Mouse (Mus musculus) MEL (cell line): ENCODE results near the gene Casz1. TPM values are rescaled to one million over a fixed set of nuclear protein-coding genes. Genes with fewer than 3 reads are reported as not detected.

ENCODE experiments used
- DNase-seq: peaks from one replicate; pipeline ENCODE4 v3.0.0; 2011; ENCODE audit warnings: low read depth, low spot score
- H3K27ac ChIP-seq: 2 replicates; pipeline ENCODE4 v1.5.1; 2012; ENCODE audit warnings: low read depth, mild to moderate bottlenecking, control low read depth, low read length, moderate library complexity; ENCODE audit not compliant: control insufficient read depth
- H3K27me3 ChIP-seq, 2 experiments: fragments of 150-350 bp in 1 of 2; sonication (generic) in 1 of 2; 2 replicates each; pipeline ENCODE4 v1.6.1; 2012; ENCODE audit warnings: low read length in 2 of 2, mild to moderate bottlenecking in 2 of 2, improper control_type of control experiment in 1 of 2, moderate library complexity in 1 of 2; ENCODE audit not compliant: insufficient read depth in 2 of 2, control insufficient read depth in 1 of 2
- H3K36me3 ChIP-seq, 2 experiments: 2 replicates each; pipeline ENCODE4 v1.6.1; 2012 to 2014; ENCODE audit warnings: low read length in 2 of 2, improper control_type of control experiment in 1 of 2, inconsistent platforms in 1 of 2, mild to moderate bottlenecking in 1 of 2; ENCODE audit not compliant: insufficient read depth in 2 of 2, control insufficient read depth in 1 of 2
- H3K4me1 ChIP-seq, 2 experiments: fragments of 150-350 bp in 1 of 2; sonication (generic) in 1 of 2; 2 replicates each; pipeline ENCODE4 v1.6.1; 2012; ENCODE audit warnings: low read length in 2 of 2, improper control_type of control experiment in 1 of 2, mild to moderate bottlenecking in 1 of 2; ENCODE audit not compliant: insufficient read depth in 2 of 2, control insufficient read depth in 1 of 2
- H3K4me3 ChIP-seq, 2 experiments: fragments of 150-350 bp in 1 of 2; sonication (generic) in 1 of 2; 2 replicates each; pipeline ENCODE4 v1.5.1; 2012; ENCODE audit warnings: low read depth in 2 of 2, low read length in 2 of 2, mild to moderate bottlenecking in 2 of 2, moderate library complexity in 2 of 2, control low read depth in 1 of 2, improper control_type of control experiment in 1 of 2; ENCODE audit not compliant: control insufficient read depth in 1 of 2, insufficient read depth in 1 of 2
- H3K79me2 ChIP-seq: 2 replicates; pipeline ENCODE4 v1.6.1; 2012; ENCODE audit warnings: mild to moderate bottlenecking, low read length, moderate library complexity; ENCODE audit not compliant: control insufficient read depth, poor library complexity, insufficient read depth
- H3K9ac ChIP-seq: 2 replicates; pipeline ENCODE4 v1.6.1; 2012; ENCODE audit warnings: low read depth, mild to moderate bottlenecking, control low read depth, low read length, moderate library complexity; ENCODE audit not compliant: control insufficient read depth, poor library complexity, severe bottlenecking
- H3K9me3 ChIP-seq: fragments of 150-350 bp; sonication (generic); replicated peaks from 2 replicates; pipeline ENCODE4 v1.6.1; 2012; ENCODE audit warnings: mild to moderate bottlenecking, low read length, improper control_type of control experiment, moderate library complexity; ENCODE audit not compliant: insufficient read depth
- CHD2 ChIP-seq: IDR thresholded peaks from 2 replicates; pipeline ENCODE4 v1.6.1; 2011; ENCODE audit warnings: low read length, improper control_type of control experiment
- CTCF ChIP-seq, 3 experiments: IDR thresholded peaks in 2 of 3; conservative IDR thresholded peaks in 1 of 3; 2 replicates each; pipeline ENCODE4 v1.5.1; 2011 to 2012; ENCODE audit warnings: low read length in 3 of 3, low read depth in 2 of 3, mild to moderate bottlenecking in 2 of 3, improper control_type of control experiment in 1 of 3, inconsistent platforms in 1 of 3, mixed read lengths in 1 of 3, moderate library complexity in 1 of 3; ENCODE audit not compliant: control insufficient read depth in 1 of 3, insufficient read depth in 1 of 3, poor library complexity in 1 of 3, severe bottlenecking in 1 of 3
- EP300 ChIP-seq, 2 experiments: IDR thresholded peaks; 2 replicates each; pipeline ENCODE4 v1.6.1; 2011; ENCODE audit warnings: improper control_type of control experiment in 2 of 2, low read length in 2 of 2, low read depth in 1 of 2, mild to moderate bottlenecking in 1 of 2
- ETS1 ChIP-seq: IDR thresholded peaks from 2 replicates; pipeline ENCODE4 v1.6.1; 2012; ENCODE audit warnings: low read depth, mild to moderate bottlenecking, inconsistent platforms, low read length, improper control_type of control experiment, moderate library complexity
- GATA1 ChIP-seq: IDR thresholded peaks from 2 replicates; pipeline ENCODE4 v1.6.1; 2011; ENCODE audit warnings: low read depth, low read length, improper control_type of control experiment
- HCFC1 ChIP-seq: IDR thresholded peaks from 2 replicates; pipeline ENCODE4 v1.6.1; 2012; ENCODE audit warnings: low read depth, mild to moderate bottlenecking, inconsistent platforms, low read length, improper control_type of control experiment, moderate library complexity
- KAT2A ChIP-seq: conservative IDR thresholded peaks from 2 replicates; pipeline ENCODE4 v1.6.1; 2012; ENCODE audit warnings: low read depth, low read length, improper control_type of control experiment, inconsistent platforms
- MAX ChIP-seq: IDR thresholded peaks from 2 replicates; pipeline ENCODE4 v1.6.1; 2011; ENCODE audit warnings: low read length, improper control_type of control experiment
- MAZ ChIP-seq: IDR thresholded peaks from 2 replicates; pipeline ENCODE4 v1.6.1; 2012; ENCODE audit warnings: low read depth, mild to moderate bottlenecking, inconsistent platforms, low read length, improper control_type of control experiment
- MEF2A ChIP-seq: IDR thresholded peaks from 2 replicates; pipeline ENCODE4 v1.6.1; 2014; ENCODE audit warnings: low read depth, mild to moderate bottlenecking, inconsistent platforms, low read length, improper control_type of control experiment; ENCODE audit not compliant: poor library complexity, insufficient replicate concordance, severe bottlenecking; ENCODE audit errors: extremely low read depth
- MXI1 ChIP-seq: IDR thresholded peaks from 2 replicates; pipeline ENCODE4 v1.6.1; 2011; ENCODE audit warnings: mild to moderate bottlenecking, low read depth, low read length, improper control_type of control experiment
- MYB ChIP-seq: IDR thresholded peaks from 2 replicates; pipeline ENCODE4 v1.6.1; 2011; ENCODE audit warnings: mild to moderate bottlenecking, low read depth, low read length, improper control_type of control experiment
- MYC ChIP-seq: IDR thresholded peaks from 2 replicates; pipeline ENCODE4 v1.6.1; 2011; ENCODE audit warnings: low read depth, mild to moderate bottlenecking, low read length, improper control_type of control experiment, moderate library complexity
- NRF1 ChIP-seq: IDR thresholded peaks from 2 replicates; pipeline ENCODE4 v1.6.1; 2014; ENCODE audit warnings: low read depth, mild to moderate bottlenecking, inconsistent platforms, low read length, improper control_type of control experiment, moderate library complexity; ENCODE audit not compliant: poor library complexity, insufficient read depth, severe bottlenecking
- POLR2A ChIP-seq, 2 experiments: IDR thresholded peaks; 2 replicates each; pipeline ENCODE4 v1.6.1; 2011 to 2012; ENCODE audit warnings: low read length in 2 of 2, mild to moderate bottlenecking in 2 of 2, control low read depth in 1 of 2, improper control_type of control experiment in 1 of 2, low read depth in 1 of 2, moderate library complexity in 1 of 2; ENCODE audit not compliant: control insufficient read depth in 1 of 2, insufficient read depth in 1 of 2, poor library complexity in 1 of 2
- POLR2AphosphoS2 ChIP-seq: IDR thresholded peaks from 2 replicates; pipeline ENCODE4 v1.6.1; 2011; ENCODE audit warnings: low read length, improper control_type of control experiment
- POLR2AphosphoS5 ChIP-seq: IDR thresholded peaks from 2 replicates; pipeline ENCODE4 v1.6.1; 2012; ENCODE audit warnings: low read depth, borderline replicate concordance, mild to moderate bottlenecking, inconsistent platforms, low read length, moderate library complexity, mixed read lengths
- RAD21 ChIP-seq: IDR thresholded peaks from 2 replicates; pipeline ENCODE4 v1.6.1; 2011; ENCODE audit warnings: mild to moderate bottlenecking, low read depth, low read length, improper control_type of control experiment
- SIN3A ChIP-seq: IDR thresholded peaks from 2 replicates; pipeline ENCODE4 v1.6.1; 2012; ENCODE audit warnings: low read length, improper control_type of control experiment, inconsistent platforms
- SMC3 ChIP-seq: IDR thresholded peaks from 2 replicates; pipeline ENCODE4 v1.6.1; 2011; ENCODE audit warnings: low read depth, low read length, improper control_type of control experiment
- TAL1 ChIP-seq: IDR thresholded peaks from 2 replicates; pipeline ENCODE4 v1.6.1; 2012; ENCODE audit warnings: mild to moderate bottlenecking, inconsistent platforms, low read length, moderate library complexity, mixed read lengths
- TCF12 ChIP-seq: IDR thresholded peaks from 2 replicates; pipeline ENCODE4 v1.6.1; 2014; ENCODE audit warnings: low read depth, mild to moderate bottlenecking, inconsistent platforms, low read length, improper control_type of control experiment, moderate library complexity
- UBTF ChIP-seq: IDR thresholded peaks from 2 replicates; pipeline ENCODE4 v1.6.1; 2012; ENCODE audit warnings: low read depth, mild to moderate bottlenecking, inconsistent platforms, low read length, improper control_type of control experiment, moderate library complexity, borderline replicate concordance; ENCODE audit not compliant: insufficient read depth
- USF1 ChIP-seq: IDR thresholded peaks from 2 replicates; pipeline ENCODE4 v1.6.1; 2014; ENCODE audit warnings: low read depth, mild to moderate bottlenecking, inconsistent platforms, low read length, improper control_type of control experiment, moderate library complexity
- USF2 ChIP-seq, 2 experiments: IDR thresholded peaks; 2 replicates each; pipeline ENCODE4 v1.6.1; 2011 to 2012; ENCODE audit warnings: improper control_type of control experiment in 2 of 2, low read length in 2 of 2, borderline replicate concordance in 1 of 2, inconsistent platforms in 1 of 2, low read depth in 1 of 2, mild to moderate bottlenecking in 1 of 2; ENCODE audit not compliant: insufficient read depth in 1 of 2
- ZKSCAN1 ChIP-seq: IDR thresholded peaks from 2 replicates; pipeline ENCODE4 v1.6.1; 2012; ENCODE audit warnings: low read depth, mild to moderate bottlenecking, inconsistent platforms, low read length, improper control_type of control experiment, moderate library complexity
- ZMIZ1 ChIP-seq: IDR thresholded peaks from 2 replicates; pipeline ENCODE4 v1.6.1; 2012; ENCODE audit warnings: low read depth, mild to moderate bottlenecking, inconsistent platforms, low read length, improper control_type of control experiment, moderate library complexity
- ZNF384 ChIP-seq: IDR thresholded peaks from 2 replicates; pipeline ENCODE4 v1.6.1; 2012; ENCODE audit warnings: low read depth, mild to moderate bottlenecking, inconsistent platforms, low read length, improper control_type of control experiment
- polyA plus RNA-seq, 2 experiments: library from polyadenylated mRNA; stranded (reverse) in 1 of 2; unstranded in 1 of 2; fragments of >175 nt in 1 of 2; fragments of >200 nt in 1 of 2; gene quantifications; 2 replicates each; pipeline versions ENCODE4 v1.2.1 to v1.2.4; 2012; ENCODE audit warnings: low replicate concordance in 2 of 2, low read depth in 1 of 2; ENCODE audit not compliant: insufficient read length in 2 of 2, insufficient read depth in 1 of 2, missing spikeins in 1 of 2
- total RNA-seq: library from RNA; depleted of rRNA; stranded (reverse); fragments of 300-350 nt; gene quantifications from 2 replicates; pipeline ENCODE4 v1.2.3, GENCODE M21; 2012

Casz1 gene
- total and polyA plus RNA-seq, 3 experiments, result 1.3 to 3.2 TPM; not detected in 1

- Histone ChIP-seq H3K4me3 (0 out of 4 replicates have a peak overlapping the region, but pooled peaks of 1 of the 2 experiments have one; percentile 0), H3K27me3 (no peaks in the 10 kb centered on the region), H3K36me3 (peaks cover 0 to 17% of the 10 kb centered on the region in 2 experiments; a peak in 2 of 4 replicates), H3K4me1 (peaks cover 2 to 31% of the 10 kb centered on the region in 2 experiments; a peak in 3 of 4 replicates), H3K79me2 (no peaks in the 10 kb centered on the region), H3K9ac (no peak overlapping the region), H3K9me3 (no peaks in the 10 kb centered on the region), H3K27ac (no peak overlapping the region)
- peak; percentile 4 to 31 (median 11); a peak in 2 of 6 replicates for TF ChIP-seq CTCF (IDR thresholded peaks at IDR 0.05 in 2 of 3, conservative IDR thresholded peaks at IDR 0.05 in 1 of 3; ENCODE audit: control insufficient read depth in 1 of 3, insufficient read depth in 1 of 3, low read depth in 2 of 3, low read length in 3 of 3, poor library complexity in 1 of 3, severe bottlenecking in 1 of 3)
- TF ChIP-seq TCF12, result no peak
- no peak for DNase-seq
These were observed 74.2 kb downstream of the Casz1 start for GRCm38 (mm10) chr4:148878192-148878983.

DNA sequence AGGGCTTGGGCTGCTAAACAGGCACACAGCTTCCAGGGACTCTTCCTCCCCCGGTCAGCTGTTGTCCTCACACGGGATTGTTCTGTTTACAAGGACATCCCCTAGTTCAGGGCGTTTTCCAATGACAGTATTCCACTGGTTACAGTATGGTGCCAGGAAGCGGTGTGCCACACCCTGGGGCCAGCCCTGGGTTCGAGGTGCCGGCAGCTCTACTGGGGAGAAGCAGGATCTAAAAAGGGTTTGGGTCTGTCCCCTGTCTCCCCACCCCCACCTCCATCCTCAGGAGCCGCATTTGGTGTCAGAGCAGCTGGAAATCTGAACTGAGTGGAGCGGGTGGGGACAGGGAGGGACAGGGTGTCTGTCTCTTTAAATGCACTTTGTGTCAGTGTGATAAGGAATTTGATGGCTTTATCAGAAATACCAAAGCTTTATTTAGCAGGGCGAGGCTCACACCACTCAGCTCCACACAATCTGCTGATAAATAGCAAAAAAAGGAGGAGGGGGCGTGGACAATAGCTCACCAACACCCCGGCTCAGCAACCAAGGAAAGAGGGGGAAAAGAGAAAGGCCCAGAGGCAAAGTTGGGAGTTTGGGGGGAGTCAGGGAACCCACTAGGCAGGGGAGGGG is 74.9 kb downstream of the Casz1 start:
- Histone ChIP-seq H3K4me3 (0 out of 4 replicates have a peak overlapping the region, but pooled peaks of 1 of the 2 experiments have one; percentile 0), H3K27ac (no peak overlapping the region), H3K9me3 (no peaks in the 10 kb centered on the region), H3K9ac (no peak overlapping the region), H3K79me2 (no peaks in the 10 kb centered on the region), H3K27me3 (no peaks in the 10 kb centered on the region), H3K4me1 (peaks cover 2 to 31% of the 10 kb centered on the region in 2 experiments; a peak in 3 of 4 replicates), H3K36me3 (peaks cover 0 to 17% of the 10 kb centered on the region in 2 experiments; a peak in 2 of 4 replicates)
- peak; percentile 42 for DNase-seq
- no peak for TF ChIP-seq MAX
- no peak for TF ChIP-seq MYC
- peak; percentile 69 for TF ChIP-seq ETS1
- no peak for TF ChIP-seq ZMIZ1
- no peak for TF ChIP-seq HCFC1
- TF ChIP-seq MEF2A, result peak; percentile 71; the same call in 1 of the 2 replicates
- peak; percentile 47; the same call in 1 of the 2 replicates for TF ChIP-seq MAZ
- peak; percentile 31 to 77; a peak in 3 of 4 replicates for TF ChIP-seq EP300 (IDR thresholded peaks at IDR 0.05; ENCODE audit: low read depth in 1 of 2, low read length in 2 of 2)
- TF ChIP-seq USF1, result no peak
- TF ChIP-seq POLR2A (IDR thresholded peaks at IDR 0.05; ENCODE audit: control insufficient read depth in 1 of 2, insufficient read depth in 1 of 2, low read depth in 1 of 2, low read length in 2 of 2, poor library complexity in 1 of 2), result no peak
- TF ChIP-seq SMC3, result no peak
- no peak for TF ChIP-seq POLR2AphosphoS2
- no peak for TF ChIP-seq RAD21
- no peak for TF ChIP-seq POLR2AphosphoS5
- no peak for TF ChIP-seq CHD2
- no peak for TF ChIP-seq USF2 (IDR thresholded peaks at IDR 0.05; ENCODE audit: borderline replicate concordance in 1 of 2, insufficient read depth in 1 of 2, low read depth in 1 of 2, low read length in 2 of 2)
- peak; percentile 86 for TF ChIP-seq GATA1
- no peak for TF ChIP-seq KAT2A
- no peak for TF ChIP-seq TAL1
- TF ChIP-seq NRF1, result no peak
- TF ChIP-seq MXI1, result peak; percentile 40; the same call in 1 of the 2 replicates
- TF ChIP-seq MYB, result no peak
- TF ChIP-seq SIN3A, result peak; percentile 44; the same call in 1 of the 2 replicates
- TF ChIP-seq ZNF384, result peak; percentile 63
- no peak for TF ChIP-seq ZKSCAN1
- TF ChIP-seq UBTF, result no peak
- peak; percentile 91 for TF ChIP-seq TCF12
